Mouse (Mus musculus): ENCODE data around the gene Alg9. TPM values are rescaled to one million over a fixed set of nuclear protein-coding genes. Genes with fewer than 3 reads are reported as not detected.

Gene Alg9
- 38.1 and 40.1 TPM in 2 replicates for polyA plus RNA-seq (2012; rRNA removed)

GRCm38 (mm10) chr9:50774991-50775612, at the start of gene Alg9, which contains the start of gene 1110032A03Rik:
Gene Alg9 (plus strand): TSS chr9:50775019.
Gene 1110032A03Rik (minus strand): TSS chr9:50775520.

GRCm38 (mm10) chr9:50738914-50739870, 35.6 kb upstream of the Alg9 start, which contains the start of gene Dixdc1:
Gene Dixdc1 (minus strand): TSS chr9:50739517.

GRCm38 (mm10) chr9:50746214-50746677, 28.6 kb upstream of the Alg9 start, which contains the start of gene 2310030G06Rik:
Gene 2310030G06Rik (minus strand): TSS chr9:50746536.

GRCm38 (mm10) chr9:50751323-50751722, 23.5 kb upstream of the Alg9 start, which contains the start of gene Cryab:
Gene Cryab (plus strand): TSS chr9:50751325.

GRCm38 (mm10) chr9:50752054-50752602, 22.7 kb upstream of the Alg9 start, which contains the start of gene Hspb2:
Gene Hspb2 (minus strand): TSS chr9:50752354.

GRCm38 (mm10) chr9:50768107-50769002, 6.5 kb upstream of the Alg9 start, which contains the start of gene Fdxacb1:
Gene Fdxacb1 (plus strand): TSS chr9:50768236.

GRCm38 (mm10) chr9:50845081-50845480, 70.3 kb downstream of the Alg9 start, which contains the start of gene Ppp2r1b:
Gene Ppp2r1b (plus strand): TSS chr9:50845301.

Other genes with a start within 250 kb of the Alg9 start
- 82.2 and 86.4 TPM in 2 replicates for gene Pts, start 246.3 kb upstream of the Alg9 start, polyA plus RNA-seq (2012; rRNA removed)
- gene Il18, start 220.2 kb upstream of the Alg9 start, polyA plus RNA-seq (2012; rRNA removed) = 14.3 and 17.1 TPM in 2 replicates
- 0.35 and 0.48 TPM in 2 replicates for gene Bco2, start 219.8 kb upstream of the Alg9 start, polyA plus RNA-seq (2012; rRNA removed)
- not detected in 2 replicates for gene Tex12, start 213.7 kb upstream of the Alg9 start, polyA plus RNA-seq (2012; rRNA removed)
- 145 and 152 TPM in 2 replicates for gene Sdhd, start 171.2 kb upstream of the Alg9 start, polyA plus RNA-seq (2012; rRNA removed)
- gene Timm8b, start 171.1 kb upstream of the Alg9 start, polyA plus RNA-seq (2012; rRNA removed) = 368 and 467 TPM in 2 replicates
- 3.9 and 4.9 TPM in 2 replicates for gene Pih1d2, start 157.7 kb upstream of the Alg9 start, polyA plus RNA-seq (2012; rRNA removed)
- 22.2 and 22.6 TPM in 2 replicates for gene Nkapd1, start 157.6 kb upstream of the Alg9 start, polyA plus RNA-seq (2012; rRNA removed)
- 30.6 and 34.2 TPM in 2 replicates for gene Dlat, start 115.2 kb upstream of the Alg9 start, polyA plus RNA-seq (2012; rRNA removed)
- gene Dixdc1, start 35.5 kb upstream of the Alg9 start, polyA plus RNA-seq (2012; rRNA removed) = 31.3 and 33.4 TPM in 2 replicates
- 1.4 and 2.1 TPM in 2 replicates for gene 2310030G06Rik, start 28.5 kb upstream of the Alg9 start, polyA plus RNA-seq (2012; rRNA removed)
- gene Cryab, start 23.7 kb upstream of the Alg9 start, polyA plus RNA-seq (2012; rRNA removed) = 4.3 and 17.1 TPM in 2 replicates
- 0.95 and 9.7 TPM in 2 replicates for gene Hspb2, start 22.7 kb upstream of the Alg9 start, polyA plus RNA-seq (2012; rRNA removed)
- gene Fdxacb1, start 6.8 kb upstream of the Alg9 start, polyA plus RNA-seq (2012; rRNA removed) = 6.8 and 7.7 TPM in 2 replicates
- 43.7 and 47.8 TPM in 2 replicates for gene 1110032A03Rik, start 501 bp downstream of the Alg9 start, polyA plus RNA-seq (2012; rRNA removed)
- 29.8 and 38.0 TPM in 2 replicates for gene Ppp2r1b, start 70.3 kb downstream of the Alg9 start, polyA plus RNA-seq (2012; rRNA removed)
- 17.1 and 17.4 TPM in 2 replicates for gene Sik2, start 234.1 kb downstream of the Alg9 start, polyA plus RNA-seq (2012; rRNA removed)

Data from central nervous system, embryonic 14 days (tissue).